Mouse (Mus musculus) heart, embryonic 11.5 days (tissue): ENCODE data around the gene Hlcs. TPM values are rescaled to one million over a fixed set of nuclear protein-coding genes. Genes with fewer than 3 reads are reported as not detected.

Source experiments
- ATAC-seq: fragments of 200-750 bp; cut with Nextera tagmentation; replicated peaks from 2 replicates; pipeline ENCODE4 v1.8.0; 2017; ENCODE audit warnings: moderate library complexity; ENCODE audit not compliant: insufficient number of reproducible peaks, low FRiP score, low TSS enrichment
- H3K27ac ChIP-seq: fragments of 300-500 bp; sonication (generic); 2 replicates; pipeline ENCODE4 v1.5.1; 2014; ENCODE audit warnings: mild to moderate bottlenecking, low read depth, low read length
- H3K27me3 ChIP-seq: fragments of 300-500 bp; sonication (generic); 2 replicates; pipeline ENCODE4 v1.6.1; 2014; ENCODE audit warnings: mild to moderate bottlenecking, low read length, mixed read lengths; ENCODE audit not compliant: control insufficient read depth, insufficient read depth
- H3K36me3 ChIP-seq: fragments of 300-500 bp; sonication (generic); 2 replicates; pipeline ENCODE4 v1.6.1; 2014; ENCODE audit warnings: mild to moderate bottlenecking, low read length, moderate library complexity, mixed read lengths; ENCODE audit not compliant: control insufficient read depth, insufficient read depth
- H3K4me1 ChIP-seq: fragments of 300-500 bp; sonication (generic); 2 replicates; pipeline ENCODE4 v1.6.1; 2014; ENCODE audit warnings: low read length; ENCODE audit not compliant: control insufficient read depth, insufficient read depth
- H3K4me2 ChIP-seq: fragments of 300-500 bp; sonication (generic); 2 replicates; pipeline ENCODE4 v1.6.1; 2014; ENCODE audit warnings: mild to moderate bottlenecking, moderate library complexity
- H3K4me3 ChIP-seq: fragments of 300-500 bp; sonication (generic); 2 replicates; pipeline ENCODE4 v1.5.1; 2014; ENCODE audit warnings: low read depth, low read length
- H3K9ac ChIP-seq: fragments of 300-500 bp; sonication (generic); 2 replicates; pipeline ENCODE4 v1.6.1; 2014; ENCODE audit warnings: mild to moderate bottlenecking, low read depth, low read length, moderate library complexity
- H3K9me3 ChIP-seq: fragments of 300-500 bp; sonication (generic); replicated peaks from 2 replicates; pipeline ENCODE4 v1.6.1; 2016; ENCODE audit warnings: low read length; ENCODE audit not compliant: control insufficient read depth
- WGBS: fragments of 180-500 bp; shearing (Covaris S2); extraction: QIAGEN DNeasy Blood & Tissue Kit; methylation state at CpG from one replicate; pipeline ENCODE4 v1.1.7; 2014; ENCODE audit not compliant: insufficient replicate concordance; 5-methylcytosine and 5-hydroxymethylcytosine counted together
- polyA plus RNA-seq: library from polyadenylated mRNA; unstranded; fragments of >200 nt; fragmentation: Nextera tagmentation; extraction: Ambion mirVana; gene quantifications from 2 replicates; pipeline ENCODE4 v1.2.1, GENCODE M21; 2014

The Hlcs gene
- polyA plus RNA-seq, 1 experiment from 2014 or later, result 7.7 TPM

DNA sequence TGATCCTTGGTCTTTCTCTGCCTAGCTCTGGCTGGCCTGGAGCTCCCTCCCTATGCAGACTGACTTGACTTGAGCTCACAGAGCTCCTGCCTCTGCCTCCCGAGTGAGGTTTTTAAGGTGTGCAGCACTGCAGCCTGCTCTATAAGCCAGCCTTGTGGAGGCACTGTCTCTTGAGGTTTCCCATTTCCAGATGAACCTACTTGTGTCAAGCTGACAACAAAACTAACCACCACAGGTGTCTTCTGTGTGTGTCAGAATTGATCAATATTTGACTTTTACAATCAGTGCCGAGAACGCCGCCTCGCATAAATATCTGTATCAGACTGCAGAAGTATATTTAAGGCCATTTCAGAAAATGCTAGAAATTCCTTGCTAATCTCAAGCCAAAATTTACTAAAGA lies 1.3 kb upstream of the Hlcs start:
- H3K27me3 ChIP-seq, result no peaks in the 10 kb centered on the region
- no peak overlapping the region for H3K9ac ChIP-seq
- no peak overlapping the region for H3K4me2 ChIP-seq
- ATAC-seq, result no peak
- H3K4me3 ChIP-seq, result no peak overlapping the region
- no peaks in the 10 kb centered on the region for H3K36me3 ChIP-seq
- WGBS, result 88% methylated on average over 5 of the region's 5 CpGs
- no peaks in the 10 kb centered on the region for H3K9me3 ChIP-seq
- no peak overlapping the region for H3K27ac ChIP-seq
- peaks cover 7% of the 10 kb centered on the region; the same call in 1 of the 2 replicates for H3K4me1 ChIP-seq

DNA sequence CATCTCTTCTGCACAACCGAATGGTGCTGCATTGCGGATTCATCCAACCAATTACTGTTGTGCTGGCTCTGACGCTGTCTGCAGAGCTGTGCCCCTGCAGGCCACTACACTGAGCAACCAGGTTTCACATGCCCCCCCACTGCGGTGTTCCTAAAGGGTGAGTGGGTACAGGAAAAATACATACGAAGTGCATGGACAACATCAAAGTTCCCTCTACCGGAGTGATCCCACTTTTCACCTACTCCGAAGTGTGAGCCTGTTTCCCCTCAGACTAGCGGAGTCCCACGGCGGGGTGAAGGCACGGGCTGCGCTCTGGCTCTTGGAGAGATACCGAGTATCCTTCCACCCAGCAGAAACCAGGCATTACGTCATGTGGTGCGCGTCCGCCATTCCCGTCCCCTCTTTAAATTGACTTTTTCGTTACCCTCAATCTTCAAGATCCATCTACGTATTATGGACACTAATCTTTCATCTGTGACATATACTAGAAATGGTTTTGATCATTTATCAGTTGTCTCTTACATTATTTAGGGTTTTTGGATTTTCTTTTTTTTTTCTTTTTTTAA lies 625 bp downstream of the Hlcs start:
- Histone ChIP-seq H3K4me1 (peaks cover 7% of the 10 kb centered on the region; the same call in 1 of the 2 replicates), H3K36me3 (no peaks in the 10 kb centered on the region), H3K4me2 (peak overlapping the region; percentile 88), H3K9me3 (no peaks in the 10 kb centered on the region), H3K9ac (peak overlapping the region; percentile 82), H3K27me3 (no peaks in the 10 kb centered on the region), H3K27ac (peak overlapping the region; percentile 94), H3K4me3 (peak overlapping the region; percentile 65)
- under 1% methylated on average over 20 of the region's 20 CpGs for WGBS
- ATAC-seq, result peak; percentile 79

DNA sequence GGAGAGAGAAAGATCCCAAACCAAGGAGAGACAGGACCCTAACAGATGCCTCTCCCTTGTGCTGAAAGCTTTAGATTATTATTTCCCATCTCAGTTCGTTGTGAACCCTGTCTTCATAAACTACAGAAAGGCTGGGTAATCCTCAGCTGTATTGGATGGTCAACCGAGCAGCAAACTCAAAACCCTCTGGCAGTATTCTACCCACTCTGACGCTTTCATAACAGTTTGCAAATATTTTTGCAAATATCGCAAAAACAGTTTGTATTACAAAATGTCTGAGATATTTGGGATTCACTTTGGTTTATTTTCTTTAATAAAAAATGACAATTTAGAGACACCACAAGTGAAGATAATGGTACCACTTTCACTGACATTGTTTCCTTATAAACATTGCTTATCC lies 1.4 kb downstream of the Hlcs start:
- no peak overlapping the region for H3K27ac ChIP-seq
- no peaks in the 10 kb centered on the region for H3K9me3 ChIP-seq
- no peaks in the 10 kb centered on the region for H3K36me3 ChIP-seq
- peak overlapping the region; percentile 65 for H3K4me3 ChIP-seq
- H3K4me2 ChIP-seq, result peak overlapping the region; percentile 88
- no peak for ATAC-seq
- no peak overlapping the region for H3K9ac ChIP-seq
- 79% methylated on average over 4 of the region's 4 CpGs for WGBS
- H3K4me1 ChIP-seq, result peaks cover 7% of the 10 kb centered on the region; the same call in 1 of the 2 replicates
- no peaks in the 10 kb centered on the region for H3K27me3 ChIP-seq

DNA sequence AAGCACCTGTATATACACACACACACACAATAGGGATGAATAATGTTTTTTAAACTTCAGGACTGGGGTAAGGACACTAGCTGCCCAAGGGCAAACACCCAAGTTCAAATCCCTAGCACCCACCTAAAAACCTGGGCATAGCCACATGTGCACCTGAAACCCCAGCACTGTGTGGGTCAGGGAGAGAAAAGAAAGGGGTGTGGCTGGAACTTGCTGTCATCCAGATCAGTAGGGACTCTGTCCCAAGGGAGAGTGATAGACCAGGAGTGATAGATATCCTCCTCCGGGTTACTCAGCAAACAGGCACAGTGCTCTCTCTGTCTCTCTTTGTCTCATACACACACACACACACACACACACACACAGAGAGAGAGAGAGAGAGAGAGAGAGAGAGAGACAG lies 2.0 kb downstream of the Hlcs start:
- no peaks in the 10 kb centered on the region for H3K9me3 ChIP-seq
- H3K27ac ChIP-seq, result no peak overlapping the region
- no peaks in the 10 kb centered on the region for H3K27me3 ChIP-seq
- peaks cover 7% of the 10 kb centered on the region; the same call in 1 of the 2 replicates for H3K4me1 ChIP-seq
- H3K4me3 ChIP-seq, result no peak overlapping the region
- no peak overlapping the region for H3K4me2 ChIP-seq
- H3K9ac ChIP-seq, result no peak overlapping the region
- no peaks in the 10 kb centered on the region for H3K36me3 ChIP-seq
- ATAC-seq, result no peak
- WGBS, result 67% methylated on average over 1 of the region's 1 CpGs

DNA sequence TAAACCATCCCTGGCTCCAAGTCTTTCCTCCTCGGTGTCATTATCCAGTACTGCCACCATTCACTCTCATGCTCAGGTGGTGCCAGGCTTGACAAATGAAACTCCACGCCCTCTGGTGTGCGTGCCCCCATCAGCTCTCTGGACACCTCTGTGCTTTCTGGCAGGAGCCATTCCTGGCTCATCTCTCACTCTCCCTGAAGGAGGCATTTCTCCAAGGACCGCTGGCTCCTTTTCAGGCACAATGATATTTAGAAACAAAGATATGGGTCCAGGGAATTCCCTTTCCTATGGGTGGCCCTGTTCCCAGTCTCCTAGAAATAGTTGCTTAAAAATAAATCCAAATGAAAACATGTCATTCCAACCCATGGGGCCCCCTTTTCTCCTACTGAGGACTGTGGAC lies 4.3 kb downstream of the Hlcs start:
- no peak overlapping the region for H3K27ac ChIP-seq
- H3K9me3 ChIP-seq, result peaks cover 3% of the 10 kb centered on the region; the same call in 1 of the 2 replicates
- H3K36me3 ChIP-seq, result no peaks in the 10 kb centered on the region
- H3K4me2 ChIP-seq, result no peak overlapping the region
- H3K27me3 ChIP-seq, result no peaks in the 10 kb centered on the region
- H3K4me1 ChIP-seq, result peaks cover 6% of the 10 kb centered on the region; the same call in 1 of the 2 replicates
- ATAC-seq, result no peak
- no peak overlapping the region for H3K9ac ChIP-seq
- WGBS, result 74% methylated on average over 4 of the region's 4 CpGs
- H3K4me3 ChIP-seq, result no peak overlapping the region

DNA sequence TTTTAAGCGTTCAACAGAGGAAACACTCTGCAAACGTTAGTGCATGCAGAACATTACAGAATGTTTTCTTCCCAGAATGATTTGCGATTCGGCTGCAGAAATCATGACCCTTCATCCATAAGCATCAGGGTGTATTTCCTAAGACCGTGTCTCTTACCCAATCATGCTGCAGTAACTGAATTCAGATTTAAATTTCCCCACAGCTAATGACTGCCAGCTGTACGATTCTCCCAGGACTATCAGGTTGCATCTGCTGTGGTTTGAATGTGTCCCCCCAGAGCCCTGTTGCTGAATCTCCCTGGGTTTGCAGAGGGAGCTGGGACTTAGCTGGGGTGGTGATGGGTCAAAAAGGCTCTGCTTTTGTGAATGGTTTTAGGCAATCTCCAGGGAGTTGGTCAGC lies 5.4 kb downstream of the Hlcs start:
- no peak overlapping the region for H3K9ac ChIP-seq
- ATAC-seq, result no peak
- no peaks in the 10 kb centered on the region; the same call in 1 of the 2 replicates for H3K27me3 ChIP-seq
- H3K9me3 ChIP-seq, result peaks cover 3% of the 10 kb centered on the region; the same call in 1 of the 2 replicates
- H3K4me3 ChIP-seq, result no peak overlapping the region
- H3K4me2 ChIP-seq, result no peak overlapping the region
- H3K4me1 ChIP-seq, result peaks cover 5% of the 10 kb centered on the region; the same call in 1 of the 2 replicates
- no peaks in the 10 kb centered on the region for H3K36me3 ChIP-seq
- WGBS, result 54% methylated on average over 6 of the region's 6 CpGs
- H3K27ac ChIP-seq, result no peak overlapping the region

DNA sequence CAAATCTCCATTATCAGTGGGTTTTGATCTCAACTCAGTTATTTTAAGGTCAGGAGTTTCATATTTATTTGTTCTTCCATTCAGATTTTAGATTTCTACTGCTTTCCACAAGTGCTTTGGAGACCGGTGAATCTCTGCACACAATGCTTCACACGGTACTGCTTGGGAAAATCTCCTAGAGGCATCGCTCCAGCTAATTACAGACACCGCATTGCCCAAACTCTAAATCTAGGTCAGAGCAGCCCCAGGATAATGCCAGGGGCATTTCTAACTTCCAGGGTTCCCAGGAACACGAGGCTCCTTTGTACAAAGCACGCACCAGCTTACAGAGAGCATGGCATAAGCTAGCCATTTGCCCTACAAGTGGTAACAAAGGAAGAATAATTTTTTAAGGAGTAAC lies 5.8 kb downstream of the Hlcs start:
- Histone ChIP-seq H3K4me1 (peaks cover 7% of the 10 kb centered on the region; the same call in 1 of the 2 replicates), H3K4me3 (no peak overlapping the region), H3K36me3 (no peaks in the 10 kb centered on the region), H3K27me3 (no peaks in the 10 kb centered on the region; the same call in 1 of the 2 replicates), H3K9ac (no peak overlapping the region), H3K4me2 (no peak overlapping the region), H3K27ac (no peak overlapping the region), H3K9me3 (peaks cover 3% of the 10 kb centered on the region; the same call in 1 of the 2 replicates)
- ATAC-seq, result no peak
- WGBS, result 77% methylated on average over 6 of the region's 6 CpGs

DNA sequence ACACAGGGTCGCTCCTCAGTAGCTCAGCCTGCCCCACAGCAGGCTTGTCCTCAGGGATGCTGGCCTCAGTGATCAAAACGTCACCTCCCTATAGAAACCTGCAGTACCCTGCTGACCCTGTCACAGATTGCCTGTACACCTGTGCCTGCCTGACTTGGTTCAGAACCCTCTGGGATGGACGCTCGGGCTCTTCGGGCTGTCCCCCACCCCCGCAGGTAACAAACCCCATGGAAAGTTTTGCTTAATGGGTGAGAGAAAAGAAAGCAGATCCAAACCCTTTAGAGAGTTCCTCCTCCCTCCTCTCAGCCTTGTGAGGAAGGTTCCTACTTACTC lies 10.2 kb downstream of the Hlcs start:
- Histone ChIP-seq H3K4me3 (peak overlapping the region; percentile 39), H3K4me1 (peaks cover 7% of the 10 kb centered on the region; the same call in 1 of the 2 replicates), H3K9ac (peak overlapping the region; percentile 68; the same call in 1 of the 2 replicates), H3K27ac (peak overlapping the region; percentile 94), H3K36me3 (no peaks in the 10 kb centered on the region), H3K4me2 (peak overlapping the region; percentile 68), H3K27me3 (no peaks in the 10 kb centered on the region; the same call in 1 of the 2 replicates), H3K9me3 (peaks cover 3% of the 10 kb centered on the region; the same call in 1 of the 2 replicates)
- 31% methylated on average over 6 of the region's 6 CpGs for WGBS
- no peak for ATAC-seq
